Mouse (Mus musculus): ENCODE results near the gene Cdc20.

DNA sequence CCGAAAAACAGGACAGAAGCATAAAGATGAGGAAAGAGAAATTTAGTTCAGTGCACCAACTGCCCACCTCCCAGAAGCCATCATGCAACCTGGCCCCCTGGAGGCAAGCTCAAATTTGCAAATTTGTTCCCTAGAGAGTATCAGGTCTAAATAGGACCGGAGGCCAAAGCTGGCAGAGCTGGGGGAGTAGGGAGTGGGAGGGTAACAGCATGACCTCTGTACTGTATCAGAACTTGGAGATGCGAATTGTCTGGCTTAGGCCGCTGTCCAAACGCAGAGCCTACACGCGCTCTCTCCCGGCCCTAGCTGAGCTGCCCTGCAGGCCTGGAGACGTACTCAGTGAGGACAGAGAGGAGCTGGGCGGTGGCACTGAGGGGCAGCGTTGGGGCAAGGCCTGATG, 47.0 kb downstream of the Cdc20 start:
- TF ChIP-seq CTCF (IDR thresholded peaks at IDR 0.05; ENCODE audit: low read depth) = no peak
- TF ChIP-seq EP300 (IDR thresholded peaks at IDR 0.05; ENCODE audit: low read depth) = no peak
